Mouse (Mus musculus): ENCODE data around the gene Ppa2.

Gene Ppa2

DNA sequence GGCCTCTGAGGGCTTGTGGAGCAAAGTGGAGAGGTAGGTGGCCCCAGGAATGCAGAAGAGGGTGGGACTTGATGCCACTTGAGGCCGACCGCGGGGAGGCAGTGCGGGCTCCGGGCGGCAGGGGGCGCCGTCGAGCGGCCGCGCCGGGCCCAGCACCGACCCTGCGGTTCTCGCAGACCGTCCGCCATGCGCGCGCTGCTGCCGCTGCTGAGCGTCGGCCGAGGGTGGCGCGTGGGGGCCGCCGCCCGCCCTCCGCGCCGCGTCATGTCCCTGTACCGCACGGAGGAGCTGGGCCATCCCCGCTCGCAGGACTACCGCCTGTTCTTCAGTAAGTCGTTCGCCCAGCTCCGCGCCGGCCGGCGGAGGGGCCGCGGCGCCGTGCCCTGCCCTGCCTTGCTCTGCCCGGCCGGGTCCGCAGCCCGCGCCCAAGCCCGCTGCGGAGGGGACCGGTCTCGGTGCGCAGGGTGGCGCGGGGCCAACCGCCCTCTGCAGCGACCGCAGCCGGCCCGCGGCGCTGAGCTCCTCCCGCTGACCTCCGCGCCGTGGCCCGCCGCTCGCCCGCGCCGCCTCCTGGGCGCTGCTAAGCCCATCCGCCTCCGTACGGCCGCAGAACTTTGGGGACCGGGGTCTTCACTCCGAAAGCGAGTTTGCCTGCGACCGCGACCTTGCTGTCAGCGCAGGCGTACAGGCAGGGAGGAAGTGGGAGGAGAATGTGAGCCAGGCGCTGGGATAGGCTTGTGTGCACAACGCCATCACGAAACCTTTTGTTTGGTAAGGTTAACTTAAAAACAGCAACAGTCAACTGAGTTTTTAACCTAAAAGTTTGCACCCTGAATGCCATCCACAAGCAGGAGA is at the start of gene Ppa2:
TSS of gene Ppa2 (plus strand) at position 157 of the 855 bp plus-strand sequence.
- peak; percentile 80 to 84 for DNase-seq

DNA sequence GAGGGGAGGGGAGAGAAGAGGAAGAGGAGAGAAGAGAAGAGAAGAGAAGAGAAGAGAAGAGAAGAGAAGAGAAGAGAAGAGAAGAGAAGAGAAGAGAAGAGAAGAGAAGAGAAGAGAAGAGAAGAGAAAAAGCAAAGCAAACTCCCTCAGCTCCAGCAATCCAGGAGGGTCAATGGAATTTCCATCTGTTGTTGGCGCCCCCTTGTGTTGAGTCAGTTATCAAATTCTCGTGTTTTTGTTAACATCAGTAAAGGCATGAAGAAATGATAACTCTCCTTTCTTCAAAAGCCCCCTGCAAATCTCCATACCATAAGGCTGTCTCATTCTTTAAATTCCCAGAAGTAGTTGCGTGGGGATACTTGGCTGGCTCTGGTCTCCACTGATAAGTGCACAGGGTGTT is 38.0 kb upstream of the Ppa2 start:
- peak; percentile 66 to 87 for DNase-seq

DNA sequence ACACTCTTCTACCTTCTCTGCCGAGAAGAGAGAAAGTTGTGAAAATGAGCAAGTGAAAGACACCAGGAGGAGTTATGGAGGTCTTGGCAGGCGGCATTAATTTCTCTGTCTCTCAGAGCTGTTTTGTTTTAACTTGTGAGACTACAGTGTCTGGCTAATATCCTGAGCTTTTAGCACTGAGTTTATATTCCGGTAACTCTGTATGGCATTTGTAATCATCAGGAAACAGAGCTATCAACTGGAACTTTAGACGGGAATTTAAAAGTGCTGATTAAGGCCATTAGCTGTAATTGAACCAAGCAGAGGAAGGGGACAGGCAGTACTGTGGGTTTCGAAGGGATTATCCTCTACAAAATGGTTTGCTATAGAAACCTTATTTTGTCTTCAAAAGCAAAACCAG is 25.3 kb upstream of the Ppa2 start:
- DNase-seq: no peak

DNA sequence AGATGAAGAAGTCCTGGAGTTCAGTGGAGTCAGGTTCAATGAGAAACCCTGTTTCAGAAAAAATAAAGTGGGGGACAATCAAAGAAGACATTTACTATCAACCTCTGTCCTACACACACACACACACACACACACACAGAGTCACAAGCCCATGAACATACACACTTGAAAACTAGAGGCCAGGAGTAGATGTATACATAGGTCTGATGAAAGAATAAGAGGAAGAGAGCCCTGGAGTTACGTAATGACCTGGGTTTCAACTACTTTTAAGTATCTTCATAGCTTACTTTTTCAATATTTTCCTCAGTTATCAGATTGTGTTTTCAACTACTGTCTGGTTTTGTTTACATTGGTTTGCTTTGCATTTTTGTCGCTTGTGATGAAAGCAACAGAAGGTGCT is 21.1 kb upstream of the Ppa2 start:
- no peak for DNase-seq

DNA sequence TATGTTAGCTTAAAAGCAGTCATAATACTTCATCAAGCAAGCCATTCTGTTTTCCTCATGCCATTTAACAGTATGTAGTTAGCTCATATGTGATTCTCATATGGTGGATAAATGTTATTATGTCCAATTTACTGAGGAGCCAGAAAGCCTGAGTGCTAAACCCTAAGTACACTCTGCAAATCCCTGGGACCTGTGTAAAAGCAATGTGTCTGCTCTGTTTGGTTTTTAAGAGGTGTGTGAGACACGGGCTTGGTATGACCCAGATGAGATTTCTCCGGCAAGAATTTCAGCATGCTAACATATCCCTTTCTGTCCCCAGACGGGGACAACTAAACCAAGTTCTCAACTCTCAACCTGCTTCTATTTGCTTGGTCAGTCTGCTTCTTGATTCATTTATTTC is 5.6 kb upstream of the Ppa2 start:
- no peak for DNase-seq

DNA sequence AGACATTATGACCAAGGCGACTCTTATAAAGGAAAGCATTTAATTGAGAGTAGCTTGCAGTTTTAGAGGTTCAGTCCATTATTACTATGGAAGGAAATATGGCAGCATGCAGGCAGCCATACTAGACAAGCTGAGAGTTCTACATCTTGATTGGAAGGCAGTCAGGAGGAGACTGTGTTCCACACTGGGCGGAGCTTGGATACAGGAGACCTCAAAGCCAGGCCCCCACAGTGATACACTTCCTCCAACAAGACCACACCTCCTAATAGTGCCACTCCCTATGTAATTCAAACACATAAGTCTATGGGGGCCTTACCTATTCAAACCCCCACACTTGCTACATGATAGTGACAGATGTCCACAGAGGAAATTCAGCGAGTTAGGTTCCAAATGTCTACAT is 1.5 kb upstream of the Ppa2 start:
- DNase-seq: no peak

DNA sequence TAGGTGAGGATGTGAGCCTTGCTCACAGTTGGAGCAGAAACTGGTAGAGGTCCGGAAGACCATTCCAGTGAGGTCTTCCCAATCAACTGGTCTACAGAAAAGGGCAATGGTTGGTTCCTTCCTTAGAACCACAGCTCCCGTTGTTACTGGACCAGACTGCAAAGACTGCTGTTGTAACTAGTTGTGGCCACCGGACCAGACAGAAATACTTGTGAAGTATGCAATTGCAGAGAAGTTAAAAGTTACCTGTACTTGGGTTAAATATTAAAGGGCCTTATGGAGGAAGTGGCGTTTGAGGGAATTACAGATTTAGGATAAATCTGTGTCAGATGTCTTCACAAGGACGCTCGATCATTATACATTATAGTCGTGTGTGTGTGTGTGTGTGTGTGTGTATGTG is 551 bp upstream of the Ppa2 start:
- peak; percentile 55 to 63 for DNase-seq

DNA sequence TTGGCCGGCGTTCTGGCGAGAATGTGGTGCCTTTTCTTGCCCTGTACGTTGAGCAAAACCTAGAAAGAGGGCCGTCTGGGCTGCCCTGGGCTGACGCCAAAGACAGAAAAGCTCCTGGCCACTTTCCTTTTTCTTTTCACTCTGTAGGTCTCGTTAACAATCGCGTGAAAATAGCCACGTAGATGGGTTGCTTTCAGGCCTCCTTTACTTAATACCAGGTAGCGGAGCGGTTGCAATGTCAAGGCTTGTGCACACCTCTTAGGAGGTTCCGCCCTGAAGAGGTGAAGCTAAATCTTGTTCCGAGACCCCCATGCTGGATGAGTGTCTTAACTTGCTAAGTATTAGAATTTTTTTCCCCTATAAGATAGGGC is 884 bp downstream of the Ppa2 start:
- no peak for DNase-seq

DNA sequence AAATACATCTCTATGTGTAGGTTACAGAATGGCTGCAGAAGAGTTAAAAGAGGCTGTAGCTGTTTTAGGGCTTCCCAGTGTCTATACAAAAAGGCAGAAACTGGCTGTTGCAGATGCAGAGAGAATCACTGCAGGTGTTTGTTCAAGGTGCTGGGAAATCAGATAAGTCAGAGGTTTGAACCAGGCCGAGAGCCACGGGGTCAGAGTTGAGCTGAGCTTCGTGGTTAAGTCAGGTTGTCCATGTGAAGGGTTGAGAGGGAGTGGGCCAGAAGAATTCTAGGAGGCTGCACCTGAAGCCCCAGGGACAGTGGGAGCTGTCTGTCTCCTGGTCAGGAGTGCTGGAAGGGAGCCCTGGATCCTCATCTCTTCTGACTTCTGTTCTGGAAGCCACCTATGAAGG is 2.4 kb downstream of the Ppa2 start:
- DNase-seq: no peak

DNA sequence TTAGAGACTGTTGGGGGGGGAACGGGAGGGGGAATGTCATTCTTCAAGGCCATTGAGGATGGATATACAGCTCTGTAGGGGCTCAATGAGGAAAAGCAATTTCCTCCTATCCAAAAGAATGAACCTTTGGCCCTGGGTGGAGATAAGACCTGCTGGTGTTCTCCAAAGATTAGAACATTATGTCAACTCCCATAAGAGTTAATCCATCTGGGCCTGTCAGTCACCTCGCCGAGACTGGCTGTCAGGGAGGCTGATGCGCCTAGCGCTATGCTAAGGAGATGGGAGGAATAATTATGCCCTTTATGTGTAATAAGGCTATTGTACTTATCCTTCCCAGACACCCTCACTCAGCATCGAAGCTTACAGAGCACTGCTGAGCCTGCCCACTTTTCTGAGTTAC is 2.9 kb downstream of the Ppa2 start:
- DNase-seq: no peak

DNA sequence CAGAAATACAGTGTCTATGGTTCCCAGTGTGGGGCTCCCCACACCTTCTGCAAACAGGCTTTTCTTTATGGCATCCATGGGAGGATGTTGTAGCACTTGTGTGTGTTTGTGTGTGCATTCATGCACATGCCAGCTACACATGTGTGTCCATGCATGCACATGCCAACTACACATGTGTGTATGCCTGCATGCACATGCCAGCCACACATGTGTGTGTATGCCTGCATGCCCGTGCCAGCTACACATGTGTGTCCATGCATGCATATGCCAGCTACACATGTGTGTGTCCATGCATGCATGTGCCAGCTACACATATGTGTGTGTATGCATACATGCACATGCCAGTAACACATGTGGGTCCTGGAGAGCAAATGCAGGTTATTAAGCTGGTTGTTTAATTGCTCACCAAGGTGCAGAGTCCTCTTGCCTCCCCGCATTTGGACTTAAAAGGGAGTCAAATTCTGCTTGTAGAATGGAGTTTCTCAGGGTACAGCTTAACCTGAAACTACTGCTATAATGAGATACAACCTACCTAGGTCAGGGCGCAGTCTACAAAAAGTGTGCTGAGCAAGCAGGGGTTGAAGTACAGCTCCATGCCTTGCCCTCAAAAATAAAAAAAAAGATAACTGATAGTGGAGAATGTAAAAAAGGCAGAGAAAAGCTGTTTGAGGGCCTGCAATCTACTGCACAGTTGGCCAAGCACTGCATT is 3.7 kb downstream of the Ppa2 start:
- DNase-seq: peak; percentile 28 to 64

DNA sequence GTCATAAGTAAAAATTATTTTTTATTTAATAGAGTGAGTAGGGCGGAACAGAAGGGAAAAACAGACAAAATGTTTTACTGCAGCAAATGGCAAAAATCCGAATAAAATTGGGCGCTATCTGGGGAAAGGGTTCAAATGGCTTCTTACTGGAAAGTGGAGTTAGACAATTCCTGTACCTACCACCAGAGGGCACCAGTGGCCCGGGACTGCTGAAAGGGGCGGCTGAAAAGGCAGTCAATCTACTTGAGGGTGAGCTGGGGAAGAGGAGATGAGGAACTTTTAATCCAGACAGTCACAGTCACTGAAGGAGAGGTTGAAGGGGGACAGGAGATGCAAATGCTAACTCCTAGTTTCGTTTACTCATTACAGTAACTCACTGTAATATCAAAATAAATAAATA is 4.6 kb downstream of the Ppa2 start:
- peak; percentile 50 to 70 for DNase-seq

DNA sequence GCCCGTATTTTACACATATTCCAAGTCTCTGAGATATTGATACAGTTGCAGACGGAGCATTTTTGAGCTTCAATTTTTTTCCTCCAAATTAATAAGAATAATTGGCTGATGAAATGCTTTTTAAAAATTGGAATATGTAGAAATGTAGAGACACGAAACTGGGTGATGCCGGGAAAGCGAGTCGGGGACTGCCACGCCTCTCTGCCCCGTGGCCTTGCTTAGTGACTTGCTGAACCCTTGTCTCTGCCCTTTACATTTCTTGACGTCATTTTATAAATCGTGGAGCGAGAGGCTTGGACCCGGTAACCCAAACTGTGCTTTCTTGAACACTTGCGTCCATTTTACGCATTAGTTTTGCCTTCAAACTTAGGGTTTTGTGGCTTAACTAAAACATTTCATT is 5.1 kb downstream of the Ppa2 start:
- no peak for DNase-seq

DNA sequence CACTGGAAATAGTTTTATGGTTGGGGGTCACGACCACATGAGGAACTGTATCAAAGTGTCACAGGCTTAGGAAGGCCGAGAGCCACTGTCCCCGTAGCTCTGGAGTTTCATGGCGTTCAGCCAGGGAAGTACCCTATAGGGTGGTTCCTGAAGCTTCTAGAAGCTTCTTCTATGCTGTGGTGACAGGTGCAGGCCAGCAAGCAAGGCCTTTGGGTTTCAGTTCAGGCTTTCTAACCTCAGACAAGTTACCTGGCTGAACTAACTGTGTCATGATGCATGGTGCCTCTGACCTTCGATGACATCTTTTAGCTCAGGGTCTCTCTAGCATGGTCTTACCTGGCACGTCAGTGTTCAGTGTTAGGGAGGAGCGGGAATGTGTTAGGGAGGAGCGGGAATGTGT is 5.7 kb downstream of the Ppa2 start:
- no peak for DNase-seq

DNA sequence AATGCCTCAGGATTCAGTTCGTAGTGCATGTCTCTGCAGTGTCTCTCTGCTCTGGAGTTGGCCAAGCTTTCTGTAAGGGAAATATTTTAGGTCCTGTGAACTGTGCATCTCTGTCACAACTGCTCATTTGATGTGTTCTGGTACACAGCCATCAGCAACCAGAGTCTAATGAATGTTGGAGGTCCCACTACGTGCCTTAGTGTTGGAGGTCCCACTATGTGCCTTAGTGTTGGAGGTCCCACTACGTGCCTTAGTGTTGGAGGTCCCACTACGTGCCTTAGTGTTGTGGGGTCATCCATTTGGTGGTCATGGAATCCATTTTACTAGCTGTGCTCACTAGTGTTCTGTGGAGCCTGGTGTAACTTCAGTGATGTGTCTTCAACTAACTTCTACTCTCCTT is 7.9 kb downstream of the Ppa2 start:
- no peak for DNase-seq

DNA sequence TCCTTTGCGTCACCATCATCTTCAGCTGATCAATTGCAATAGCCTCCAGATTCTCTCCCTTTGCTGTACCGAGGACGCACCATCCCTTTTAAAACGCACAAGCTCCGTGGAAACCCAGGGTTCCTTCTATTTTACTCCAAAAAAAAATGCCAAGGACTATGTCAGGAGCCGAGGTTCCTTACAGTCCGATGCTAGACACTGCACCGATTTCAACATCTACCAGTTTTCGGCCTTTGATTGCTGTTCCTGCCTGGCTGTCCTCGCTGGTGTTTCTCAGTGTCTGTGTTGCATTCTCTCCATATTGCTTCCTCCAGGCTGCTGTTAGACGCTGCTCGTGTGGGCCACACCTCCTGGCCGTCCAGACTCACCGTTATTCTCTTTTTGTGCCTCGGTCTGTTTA is 8.7 kb downstream of the Ppa2 start:
- no peak for DNase-seq

DNA sequence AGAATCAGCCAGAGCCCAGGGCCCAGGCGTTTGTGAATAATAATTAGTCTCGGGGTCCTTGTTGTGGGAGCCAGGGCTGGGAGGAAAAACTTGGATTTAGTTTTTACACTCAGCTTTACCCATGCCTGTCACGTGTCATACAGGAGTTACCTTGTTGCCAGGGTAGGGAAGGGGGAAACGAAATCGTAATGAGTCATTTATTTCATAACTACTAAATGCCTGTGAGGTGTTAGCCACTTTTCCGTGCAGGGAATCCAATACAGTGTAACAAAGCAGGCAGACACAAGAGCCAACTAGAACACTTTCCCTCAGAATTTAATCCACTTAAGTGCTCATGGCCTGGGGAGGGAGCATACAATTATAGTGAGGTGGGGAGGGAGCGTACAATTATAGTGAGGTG is 9.9 kb downstream of the Ppa2 start:
- DNase-seq: no peak

DNA sequence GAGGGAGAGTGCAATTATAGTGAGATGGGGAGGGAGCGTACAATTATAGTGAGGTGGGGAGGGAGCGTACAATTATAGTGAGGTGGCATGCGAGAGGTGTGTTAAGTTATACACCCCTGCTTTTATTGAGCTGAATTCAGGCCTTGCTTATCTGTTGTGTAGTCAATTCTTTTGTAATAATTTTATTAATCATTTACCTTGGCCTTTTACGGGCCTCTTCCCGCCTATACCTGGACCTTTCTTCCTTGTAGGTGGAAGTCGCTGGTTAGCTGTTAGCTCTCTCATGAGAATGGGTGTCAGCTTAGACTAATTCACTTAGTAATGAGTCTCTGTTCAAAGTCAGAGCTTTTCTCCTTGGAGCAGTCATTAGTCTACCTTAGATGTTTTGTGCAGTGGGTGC is 10.4 kb downstream of the Ppa2 start:
- no peak for DNase-seq

DNA sequence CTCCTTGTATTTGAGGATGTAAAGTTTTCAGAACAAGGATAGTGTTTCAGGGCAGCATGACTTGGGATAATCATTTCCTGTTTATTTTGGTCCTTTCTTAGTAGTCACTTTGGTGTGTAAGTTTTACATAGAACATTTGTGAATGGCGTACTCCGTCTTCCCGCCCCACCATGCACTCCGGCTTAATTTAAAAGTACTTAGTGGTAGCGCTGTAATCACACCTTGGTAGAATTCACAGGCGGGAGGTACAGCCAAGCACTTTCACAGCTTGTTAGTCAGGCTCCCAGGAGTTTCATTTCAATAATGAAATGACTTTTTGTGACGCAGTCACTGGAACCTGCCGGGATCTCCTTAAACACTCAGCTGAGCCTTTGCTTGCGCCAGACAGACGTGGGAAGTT is 12.0 kb downstream of the Ppa2 start:
- no peak for DNase-seq

DNA sequence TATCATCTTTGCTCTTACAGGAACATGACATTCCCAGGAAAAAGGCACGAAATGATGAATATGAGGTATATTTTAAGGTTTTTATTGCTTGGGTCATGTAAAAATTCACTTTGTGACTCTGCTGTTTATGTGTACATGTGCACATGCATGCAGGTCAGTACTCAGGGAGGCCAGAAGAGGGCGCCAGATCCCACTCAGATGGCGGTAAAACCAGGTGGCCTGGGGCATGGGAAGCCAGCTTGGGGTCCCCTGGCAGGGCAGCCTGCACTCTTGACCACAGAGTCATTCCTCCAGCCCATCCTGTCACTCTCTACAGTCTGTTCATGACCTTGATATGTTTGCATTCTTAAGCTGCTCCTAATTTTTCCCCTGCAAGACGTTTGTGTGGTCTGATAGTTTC is 12.6 kb downstream of the Ppa2 start:
- peak in 1 of 2 experiments; percentile 19 for DNase-seq

DNA sequence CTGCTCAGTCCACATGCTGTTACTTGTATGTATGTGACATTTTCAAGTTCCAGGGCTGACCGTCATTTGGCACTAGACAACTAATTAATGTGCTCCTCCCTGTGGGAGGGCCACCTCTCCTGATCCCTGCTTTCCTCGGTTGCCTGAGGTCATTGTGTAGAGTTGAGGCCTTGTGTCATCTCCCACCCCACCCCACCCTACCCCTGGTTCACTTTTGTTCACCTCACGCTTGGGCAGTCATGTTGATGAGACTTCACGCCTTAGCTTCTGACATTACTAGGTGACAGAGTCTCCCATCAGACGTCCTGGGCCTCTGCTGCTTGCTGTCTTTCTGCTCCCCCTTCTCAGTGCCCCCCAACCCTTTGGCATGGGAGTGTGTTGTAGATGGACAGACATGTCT is 15.2 kb downstream of the Ppa2 start:
- DNase-seq: no peak

DNA sequence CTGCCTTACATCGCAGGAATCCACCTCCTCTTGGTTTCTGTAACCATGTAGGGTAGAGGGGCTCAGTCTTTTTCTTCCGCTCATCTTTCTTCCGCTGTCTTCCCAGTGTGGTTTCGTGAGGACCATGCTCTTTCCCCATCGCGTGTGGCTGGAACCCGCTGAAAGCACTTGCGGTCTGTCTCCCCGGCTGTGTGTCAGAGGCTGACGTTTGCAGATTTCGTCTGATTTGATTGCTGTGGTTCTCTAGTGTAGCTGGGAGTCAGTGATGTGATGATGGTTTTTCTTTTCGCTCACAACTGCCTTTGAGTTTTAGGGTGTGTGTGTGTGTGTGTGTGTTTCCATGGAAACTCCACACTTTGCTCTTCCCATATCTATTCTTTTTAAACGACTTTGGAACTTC is 18.6 kb downstream of the Ppa2 start:
- DNase-seq: no peak

DNA sequence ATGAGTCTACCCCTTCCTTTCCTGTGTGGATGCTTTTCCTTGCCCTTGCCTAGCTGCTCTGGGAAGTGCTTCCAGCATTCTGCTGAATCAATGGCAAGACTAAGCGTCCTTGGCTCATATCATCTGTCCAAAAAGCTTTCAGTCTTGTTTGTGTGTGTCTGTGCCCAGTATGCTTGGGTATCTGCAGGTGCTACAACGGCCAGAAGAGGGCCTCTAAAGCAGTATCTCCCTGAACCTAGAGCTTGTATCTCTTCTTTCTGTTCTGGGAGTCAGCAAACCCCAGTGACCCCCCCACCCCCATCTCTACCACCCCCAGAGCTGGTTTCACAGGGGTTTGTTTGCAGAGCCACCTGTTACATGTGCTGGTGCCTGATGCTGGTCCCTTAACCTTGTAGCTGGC is 19.5 kb downstream of the Ppa2 start:
- no peak for DNase-seq

DNA sequence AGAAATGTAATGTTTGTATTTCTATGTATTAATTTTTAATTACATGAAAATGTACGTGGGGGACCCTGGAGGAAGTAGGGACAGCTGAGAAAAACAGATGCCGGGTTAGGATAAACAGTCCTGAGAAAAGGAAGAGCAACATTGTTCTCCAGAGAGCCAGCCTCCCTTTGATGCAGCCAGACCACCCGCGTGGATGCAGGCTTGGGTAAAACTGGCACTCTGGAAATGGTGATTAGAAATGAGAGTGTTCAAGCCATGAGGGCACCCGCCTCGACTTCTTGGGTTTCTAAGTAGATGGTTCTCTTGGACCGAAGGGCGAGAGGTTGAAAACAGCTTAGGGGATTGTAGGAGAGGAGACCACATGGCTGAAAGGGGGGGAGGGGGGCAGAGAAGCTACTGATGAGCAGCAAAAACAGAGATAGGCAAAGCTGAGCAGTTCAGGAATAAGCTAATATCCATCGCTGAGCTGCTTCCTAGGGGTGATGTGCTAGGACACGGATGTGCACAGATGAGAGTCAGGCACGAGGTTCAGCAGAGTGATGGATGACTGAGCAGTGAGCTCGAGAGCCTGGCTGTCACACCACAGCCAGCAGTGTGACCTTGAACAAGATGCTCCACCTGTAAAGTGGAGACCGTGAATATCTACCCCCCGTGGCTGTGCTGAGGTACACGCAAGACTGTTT is 21.4 kb downstream of the Ppa2 start:
- no peak for DNase-seq

Data from kidney, adult 8-10 months (tissue).